Mouse (Mus musculus): Measurements from ENCODE around the gene Cacna1g. TPM values are rescaled to one million over a fixed set of nuclear protein-coding genes. Genes with fewer than 3 reads are reported as not detected.
"Not testable (repeated sequence)": the region's sequence is repeated elsewhere in the genome, so short reads cannot be mapped to it uniquely, and the experiment has no call there.

Cacna1g gene
- polyA plus RNA-seq, 1 experiment = 232 TPM

- no peak for DNase-seq (ENCODE audit: low read depth)
- no peak for TF ChIP-seq POLR2A (IDR thresholded peaks at IDR 0.05; ENCODE audit: borderline replicate concordance, extremely low read depth, insufficient read depth, insufficient read length, poor library complexity, severe bottlenecking)
- no peak for TF ChIP-seq CTCF (IDR thresholded peaks at IDR 0.05; ENCODE audit: borderline replicate concordance, extremely low read depth, insufficient read depth, insufficient read length)
These were observed 54.8 kb downstream of the Cacna1g start for GRCm38 (mm10) chr11:94419004-94419727.

- no peak for TF ChIP-seq CTCF (IDR thresholded peaks at IDR 0.05; ENCODE audit: borderline replicate concordance, extremely low read depth, insufficient read depth, insufficient read length)
- TF ChIP-seq POLR2A (IDR thresholded peaks at IDR 0.05; ENCODE audit: borderline replicate concordance, extremely low read depth, insufficient read depth, insufficient read length, poor library complexity, severe bottlenecking) = no peak
These were observed 60.0 kb downstream of the Cacna1g start for GRCm38 (mm10) chr11:94414042-94414441.

GRCm38 (mm10) chr11:94413516-94413915 is 60.5 kb downstream of the Cacna1g start:
- peak; percentile 92 for DNase-seq (ENCODE audit: low read depth)
- TF ChIP-seq POLR2A (IDR thresholded peaks at IDR 0.05; ENCODE audit: borderline replicate concordance, extremely low read depth, insufficient read depth, insufficient read length, poor library complexity, severe bottlenecking) (no peak), CTCF (IDR thresholded peaks at IDR 0.05; ENCODE audit: borderline replicate concordance, extremely low read depth, insufficient read depth, insufficient read length) (no peak)

More at GRCm38 (mm10) chr11:94414042-94414441, 60.0 kb downstream of the Cacna1g start:
- no peak for DNase-seq (ENCODE audit: low read depth)

- peak; percentile 86 for DNase-seq (ENCODE audit: low read depth)
- TF ChIP-seq POLR2A (IDR thresholded peaks at IDR 0.05; ENCODE audit: borderline replicate concordance, extremely low read depth, insufficient read depth, insufficient read length, poor library complexity, severe bottlenecking) = no peak
These were observed 61.0 kb downstream of the Cacna1g start for GRCm38 (mm10) chr11:94412998-94413469.

GRCm38 (mm10) chr11:94412562-94412961 is 61.4 kb downstream of the Cacna1g start:
- TF ChIP-seq CTCF (IDR thresholded peaks at IDR 0.05; ENCODE audit: borderline replicate concordance, extremely low read depth, insufficient read depth, insufficient read length) = no peak
- no peak for TF ChIP-seq POLR2A (IDR thresholded peaks at IDR 0.05; ENCODE audit: borderline replicate concordance, extremely low read depth, insufficient read depth, insufficient read length, poor library complexity, severe bottlenecking)

GRCm38 (mm10) chr11:94407803-94408321 is 66.1 kb downstream of the Cacna1g start:
- TF ChIP-seq CTCF (IDR thresholded peaks at IDR 0.05; ENCODE audit: borderline replicate concordance, extremely low read depth, insufficient read depth, insufficient read length) (no peak), POLR2A (IDR thresholded peaks at IDR 0.05; ENCODE audit: borderline replicate concordance, extremely low read depth, insufficient read depth, insufficient read length, poor library complexity, severe bottlenecking) (no peak)
- DNase-seq (ENCODE audit: low read depth) = peak; percentile 91

More at GRCm38 (mm10) chr11:94412562-94412961, 61.4 kb downstream of the Cacna1g start:
- DNase-seq (ENCODE audit: low read depth) = no peak

GRCm38 (mm10) chr11:94405348-94405747 is 68.7 kb downstream of the Cacna1g start:
- TF ChIP-seq CTCF (IDR thresholded peaks at IDR 0.05; ENCODE audit: borderline replicate concordance, extremely low read depth, insufficient read depth, insufficient read length) (no peak), POLR2A (IDR thresholded peaks at IDR 0.05; ENCODE audit: borderline replicate concordance, extremely low read depth, insufficient read depth, insufficient read length, poor library complexity, severe bottlenecking) (no peak)
- DNase-seq (ENCODE audit: low read depth) = no peak

- DNase-seq (ENCODE audit: low read depth) = peak; percentile 65
- TF ChIP-seq POLR2A (IDR thresholded peaks at IDR 0.05; ENCODE audit: borderline replicate concordance, extremely low read depth, insufficient read depth, insufficient read length, poor library complexity, severe bottlenecking) (no peak), CTCF (IDR thresholded peaks at IDR 0.05; ENCODE audit: borderline replicate concordance, extremely low read depth, insufficient read depth, insufficient read length) (peak; percentile 85)
These were observed 69.2 kb downstream of the Cacna1g start for GRCm38 (mm10) chr11:94404641-94405260.

- DNase-seq (ENCODE audit: low read depth) = peak; percentile 46
- TF ChIP-seq POLR2A (IDR thresholded peaks at IDR 0.05; ENCODE audit: borderline replicate concordance, extremely low read depth, insufficient read depth, insufficient read length, poor library complexity, severe bottlenecking) (no peak), CTCF (IDR thresholded peaks at IDR 0.05; ENCODE audit: borderline replicate concordance, extremely low read depth, insufficient read depth, insufficient read length) (no peak)
These were observed 69.8 kb downstream of the Cacna1g start for GRCm38 (mm10) chr11:94404178-94404577.

- no peak for DNase-seq (ENCODE audit: low read depth)
- TF ChIP-seq POLR2A (IDR thresholded peaks at IDR 0.05; ENCODE audit: borderline replicate concordance, extremely low read depth, insufficient read depth, insufficient read length, poor library complexity, severe bottlenecking) (no peak), CTCF (IDR thresholded peaks at IDR 0.05; ENCODE audit: borderline replicate concordance, extremely low read depth, insufficient read depth, insufficient read length) (no peak)
These were observed 70.2 kb downstream of the Cacna1g start for GRCm38 (mm10) chr11:94403757-94404156.

- no peak for DNase-seq (ENCODE audit: low read depth)
- TF ChIP-seq POLR2A (IDR thresholded peaks at IDR 0.05; ENCODE audit: borderline replicate concordance, extremely low read depth, insufficient read depth, insufficient read length, poor library complexity, severe bottlenecking) = no peak
- TF ChIP-seq CTCF (IDR thresholded peaks at IDR 0.05; ENCODE audit: borderline replicate concordance, extremely low read depth, insufficient read depth, insufficient read length) = no peak
These were observed 71.3 kb downstream of the Cacna1g start for GRCm38 (mm10) chr11:94402731-94403130.

GRCm38 (mm10) chr11:94402029-94402428 is 72.0 kb downstream of the Cacna1g start:
- not testable (repeated sequence) for DNase-seq (ENCODE audit: low read depth)
